Mouse (Mus musculus) MEL (cell line): Measurements from ENCODE around the gene Ephb3. TPM values are rescaled to one million over a fixed set of nuclear protein-coding genes. Genes with fewer than 3 reads are reported as not detected.

Experiments used
- DNase-seq: peaks from one replicate; pipeline ENCODE4 v3.0.0; 2011; ENCODE audit warnings: low read depth, low spot score
- H3K27ac ChIP-seq: 2 replicates; pipeline ENCODE4 v1.5.1; 2012; ENCODE audit warnings: low read depth, mild to moderate bottlenecking, control low read depth, low read length, moderate library complexity; ENCODE audit not compliant: control insufficient read depth
- H3K27me3 ChIP-seq, 2 experiments: fragments of 150-350 bp in 1 of 2; sonication (generic) in 1 of 2; 2 replicates each; pipeline ENCODE4 v1.6.1; 2012; ENCODE audit warnings: low read length in 2 of 2, mild to moderate bottlenecking in 2 of 2, improper control_type of control experiment in 1 of 2, moderate library complexity in 1 of 2; ENCODE audit not compliant: insufficient read depth in 2 of 2, control insufficient read depth in 1 of 2
- H3K36me3 ChIP-seq, 2 experiments: 2 replicates each; pipeline ENCODE4 v1.6.1; 2012 to 2014; ENCODE audit warnings: low read length in 2 of 2, improper control_type of control experiment in 1 of 2, inconsistent platforms in 1 of 2, mild to moderate bottlenecking in 1 of 2; ENCODE audit not compliant: insufficient read depth in 2 of 2, control insufficient read depth in 1 of 2
- H3K4me1 ChIP-seq, 2 experiments: fragments of 150-350 bp in 1 of 2; sonication (generic) in 1 of 2; 2 replicates each; pipeline ENCODE4 v1.6.1; 2012; ENCODE audit warnings: low read length in 2 of 2, improper control_type of control experiment in 1 of 2, mild to moderate bottlenecking in 1 of 2; ENCODE audit not compliant: insufficient read depth in 2 of 2, control insufficient read depth in 1 of 2
- H3K4me3 ChIP-seq, 2 experiments: fragments of 150-350 bp in 1 of 2; sonication (generic) in 1 of 2; 2 replicates each; pipeline ENCODE4 v1.5.1; 2012; ENCODE audit warnings: low read depth in 2 of 2, low read length in 2 of 2, mild to moderate bottlenecking in 2 of 2, moderate library complexity in 2 of 2, control low read depth in 1 of 2, improper control_type of control experiment in 1 of 2; ENCODE audit not compliant: control insufficient read depth in 1 of 2, insufficient read depth in 1 of 2
- H3K79me2 ChIP-seq: 2 replicates; pipeline ENCODE4 v1.6.1; 2012; ENCODE audit warnings: mild to moderate bottlenecking, low read length, moderate library complexity; ENCODE audit not compliant: control insufficient read depth, poor library complexity, insufficient read depth
- H3K9ac ChIP-seq: 2 replicates; pipeline ENCODE4 v1.6.1; 2012; ENCODE audit warnings: low read depth, mild to moderate bottlenecking, control low read depth, low read length, moderate library complexity; ENCODE audit not compliant: control insufficient read depth, poor library complexity, severe bottlenecking
- H3K9me3 ChIP-seq: fragments of 150-350 bp; sonication (generic); replicated peaks from 2 replicates; pipeline ENCODE4 v1.6.1; 2012; ENCODE audit warnings: mild to moderate bottlenecking, low read length, improper control_type of control experiment, moderate library complexity; ENCODE audit not compliant: insufficient read depth
- CHD2 ChIP-seq: IDR thresholded peaks from 2 replicates; pipeline ENCODE4 v1.6.1; 2011; ENCODE audit warnings: low read length, improper control_type of control experiment
- ELF1 ChIP-seq: IDR thresholded peaks from 2 replicates; pipeline ENCODE4 v1.6.1; 2014; ENCODE audit warnings: low read depth, mild to moderate bottlenecking, inconsistent platforms, low read length, improper control_type of control experiment, moderate library complexity
- EP300 ChIP-seq, 2 experiments: IDR thresholded peaks; 2 replicates each; pipeline ENCODE4 v1.6.1; 2011; ENCODE audit warnings: improper control_type of control experiment in 2 of 2, low read length in 2 of 2, low read depth in 1 of 2, mild to moderate bottlenecking in 1 of 2
- ETS1 ChIP-seq: IDR thresholded peaks from 2 replicates; pipeline ENCODE4 v1.6.1; 2012; ENCODE audit warnings: low read depth, mild to moderate bottlenecking, inconsistent platforms, low read length, improper control_type of control experiment, moderate library complexity
- GABPA ChIP-seq: IDR thresholded peaks from 2 replicates; pipeline ENCODE4 v1.6.1; 2012; ENCODE audit warnings: low read depth, mild to moderate bottlenecking, inconsistent platforms, low read length, improper control_type of control experiment, moderate library complexity
- GATA1 ChIP-seq: IDR thresholded peaks from 2 replicates; pipeline ENCODE4 v1.6.1; 2011; ENCODE audit warnings: low read depth, low read length, improper control_type of control experiment
- HCFC1 ChIP-seq: IDR thresholded peaks from 2 replicates; pipeline ENCODE4 v1.6.1; 2012; ENCODE audit warnings: low read depth, mild to moderate bottlenecking, inconsistent platforms, low read length, improper control_type of control experiment, moderate library complexity
- KAT2A ChIP-seq: conservative IDR thresholded peaks from 2 replicates; pipeline ENCODE4 v1.6.1; 2012; ENCODE audit warnings: low read depth, low read length, improper control_type of control experiment, inconsistent platforms
- MEF2A ChIP-seq: IDR thresholded peaks from 2 replicates; pipeline ENCODE4 v1.6.1; 2014; ENCODE audit warnings: low read depth, mild to moderate bottlenecking, inconsistent platforms, low read length, improper control_type of control experiment; ENCODE audit not compliant: poor library complexity, insufficient replicate concordance, severe bottlenecking; ENCODE audit errors: extremely low read depth
- MYC ChIP-seq: IDR thresholded peaks from 2 replicates; pipeline ENCODE4 v1.6.1; 2011; ENCODE audit warnings: low read depth, mild to moderate bottlenecking, low read length, improper control_type of control experiment, moderate library complexity
- NRF1 ChIP-seq: IDR thresholded peaks from 2 replicates; pipeline ENCODE4 v1.6.1; 2014; ENCODE audit warnings: low read depth, mild to moderate bottlenecking, inconsistent platforms, low read length, improper control_type of control experiment, moderate library complexity; ENCODE audit not compliant: poor library complexity, insufficient read depth, severe bottlenecking
- POLR2AphosphoS5 ChIP-seq: IDR thresholded peaks from 2 replicates; pipeline ENCODE4 v1.6.1; 2012; ENCODE audit warnings: low read depth, borderline replicate concordance, mild to moderate bottlenecking, inconsistent platforms, low read length, moderate library complexity, mixed read lengths
- RCOR1 ChIP-seq: IDR thresholded peaks from 2 replicates; pipeline ENCODE4 v1.6.1; 2012; ENCODE audit warnings: low read depth, mild to moderate bottlenecking, inconsistent platforms, low read length, improper control_type of control experiment
- TAL1 ChIP-seq: IDR thresholded peaks from 2 replicates; pipeline ENCODE4 v1.6.1; 2012; ENCODE audit warnings: mild to moderate bottlenecking, inconsistent platforms, low read length, moderate library complexity, mixed read lengths
- TBP ChIP-seq: IDR thresholded peaks from 2 replicates; pipeline ENCODE4 v1.8.0; 2011; ENCODE audit warnings: low read depth, low read length, improper control_type of control experiment
- TCF12 ChIP-seq: IDR thresholded peaks from 2 replicates; pipeline ENCODE4 v1.6.1; 2014; ENCODE audit warnings: low read depth, mild to moderate bottlenecking, inconsistent platforms, low read length, improper control_type of control experiment, moderate library complexity
- UBTF ChIP-seq: IDR thresholded peaks from 2 replicates; pipeline ENCODE4 v1.6.1; 2012; ENCODE audit warnings: low read depth, mild to moderate bottlenecking, inconsistent platforms, low read length, improper control_type of control experiment, moderate library complexity, borderline replicate concordance; ENCODE audit not compliant: insufficient read depth
- USF2 ChIP-seq, 2 experiments: IDR thresholded peaks; 2 replicates each; pipeline ENCODE4 v1.6.1; 2011 to 2012; ENCODE audit warnings: improper control_type of control experiment in 2 of 2, low read length in 2 of 2, borderline replicate concordance in 1 of 2, inconsistent platforms in 1 of 2, low read depth in 1 of 2, mild to moderate bottlenecking in 1 of 2; ENCODE audit not compliant: insufficient read depth in 1 of 2
- ZMIZ1 ChIP-seq: IDR thresholded peaks from 2 replicates; pipeline ENCODE4 v1.6.1; 2012; ENCODE audit warnings: low read depth, mild to moderate bottlenecking, inconsistent platforms, low read length, improper control_type of control experiment, moderate library complexity
- ZNF384 ChIP-seq: IDR thresholded peaks from 2 replicates; pipeline ENCODE4 v1.6.1; 2012; ENCODE audit warnings: low read depth, mild to moderate bottlenecking, inconsistent platforms, low read length, improper control_type of control experiment
- polyA plus RNA-seq, 2 experiments: library from polyadenylated mRNA; stranded (reverse) in 1 of 2; unstranded in 1 of 2; fragments of >175 nt in 1 of 2; fragments of >200 nt in 1 of 2; gene quantifications; 2 replicates each; pipeline versions ENCODE4 v1.2.1 to v1.2.4; 2012; ENCODE audit warnings: low replicate concordance in 2 of 2, low read depth in 1 of 2; ENCODE audit not compliant: insufficient read length in 2 of 2, insufficient read depth in 1 of 2, missing spikeins in 1 of 2
- total RNA-seq: library from RNA; depleted of rRNA; stranded (reverse); fragments of 300-350 nt; gene quantifications from 2 replicates; pipeline ENCODE4 v1.2.3, GENCODE M21; 2012

Ephb3 gene
- total and polyA plus RNA-seq, 3 experiments = 0.46 to 2.9 TPM; not detected in 1

DNA sequence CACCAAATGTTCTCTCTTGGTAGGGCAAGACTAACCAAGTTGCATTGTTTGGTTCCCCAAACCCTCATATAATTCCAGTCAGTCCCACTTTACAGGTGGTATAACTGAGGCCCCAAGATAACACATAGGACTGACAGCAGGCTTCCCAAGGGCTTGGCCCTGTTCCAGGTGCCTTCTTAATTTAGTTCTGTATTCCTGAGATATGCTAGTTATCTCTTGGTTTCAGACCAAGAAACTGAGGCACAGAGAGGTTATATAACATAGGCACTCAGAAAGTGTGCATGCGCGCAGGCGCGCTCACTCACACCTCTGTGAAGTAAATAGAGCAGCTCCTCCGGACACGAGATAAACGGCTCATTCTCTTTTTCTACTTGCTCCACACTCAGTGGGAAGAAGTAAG is 9.4 kb downstream of the Ephb3 start:
- Histone ChIP-seq H3K79me2 (no peaks in the 10 kb centered on the region), H3K4me3 (peak overlapping the region; percentile 25 to 26; a peak in 3 of 4 replicates), H3K27me3 (no peaks in the 10 kb centered on the region; a peak in 1 of 4 replicates), H3K4me1 (peaks cover 0 to 34% of the 10 kb centered on the region in 2 experiments), H3K9me3 (no peaks in the 10 kb centered on the region), H3K36me3 (peaks cover 0 to 21% of the 10 kb centered on the region in 2 experiments; a peak in 2 of 4 replicates), H3K9ac (peak overlapping the region; percentile 41; the same call in 1 of the 2 replicates), H3K27ac (0 out of 2 replicates have a peak overlapping the region, but pooled peaks have one; percentile 3)
- TF ChIP-seq GATA1 (peak; percentile 88), TBP (no peak), ZNF384 (no peak), CHD2 (no peak), HCFC1 (no peak), ELF1 (no peak), KAT2A (no peak), RCOR1 (no peak), NRF1 (peak; percentile 64; the same call in 1 of the 2 replicates), ETS1 (peak; percentile 65), GABPA (no peak), USF2 (IDR thresholded peaks at IDR 0.05; ENCODE audit: borderline replicate concordance in 1 of 2, insufficient read depth in 1 of 2, low read depth in 1 of 2, low read length in 2 of 2) (no peak), TAL1 (peak; percentile 74), MYC (no peak), ZMIZ1 (no peak), MEF2A (no peak), UBTF (no peak), EP300 (IDR thresholded peaks at IDR 0.05; ENCODE audit: low read depth in 1 of 2, low read length in 2 of 2) (peak in 1 of 2 experiments; percentile 66; a peak in 2 of 4 replicates), POLR2AphosphoS5 (no peak), TCF12 (peak; percentile 85)
- DNase-seq = peak; percentile 84
